Mouse (Mus musculus) layer of hippocampus, adult 2 months (tissue): ENCODE measurements at regions not wholly inside any gene's neighbourhood (a gene's known extent, or its start where the extent isn't known, plus 50 kb on each side); places are given as distances from the start of the nearest gene placed in this dataset.
"Not testable (repeated sequence)": the region's sequence is repeated elsewhere in the genome, so short reads cannot be mapped to it uniquely, and the experiment has no call there.

Experiments
- DNase-seq, 2 experiments: peaks; one replicate each; pipeline ENCODE4 v3.0.0; 2022; ENCODE audit warnings: low spot score in 2 of 2
- H3K27ac ChIP-seq: fragments of 200-600 bp; 2 replicates; pipeline ENCODE4 v1.8.1; 2022
- H3K4me3 ChIP-seq: fragments of 200-600 bp; 2 replicates; pipeline ENCODE4 v1.8.1; 2022; ENCODE audit warnings: mild to moderate bottlenecking
- CTCF ChIP-seq: fragments of 200-600 bp; conservative IDR thresholded peaks from 2 replicates; pipeline ENCODE4 v1.8.1; 2022; ENCODE audit warnings: antibody characterized with exemption, mild to moderate bottlenecking, moderate library complexity

DNA sequence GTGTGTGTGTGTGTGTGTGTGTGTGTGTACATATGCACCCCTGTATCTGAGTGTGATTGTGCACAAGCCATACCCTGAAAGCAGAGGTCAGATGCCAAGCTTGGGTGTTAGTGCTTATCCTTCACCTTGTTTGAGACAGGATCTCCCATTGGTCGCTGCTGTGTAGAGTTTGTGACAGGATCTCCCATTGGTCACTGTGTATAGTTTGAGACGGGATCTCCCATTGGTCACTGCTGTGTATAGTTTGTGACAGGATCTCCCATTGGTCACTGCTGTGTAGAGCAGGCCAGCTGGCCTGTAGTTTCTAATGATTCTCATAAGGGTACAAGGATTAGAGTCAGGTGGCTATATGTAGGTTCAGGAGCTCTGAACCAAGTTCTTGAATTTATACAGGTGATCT, 213.3 kb upstream of the Pmfbp1 start:
- no peak for TF ChIP-seq CTCF
- no peak overlapping the region for H3K27ac ChIP-seq
- no peak for DNase-seq
- no peak overlapping the region for H3K4me3 ChIP-seq

DNA sequence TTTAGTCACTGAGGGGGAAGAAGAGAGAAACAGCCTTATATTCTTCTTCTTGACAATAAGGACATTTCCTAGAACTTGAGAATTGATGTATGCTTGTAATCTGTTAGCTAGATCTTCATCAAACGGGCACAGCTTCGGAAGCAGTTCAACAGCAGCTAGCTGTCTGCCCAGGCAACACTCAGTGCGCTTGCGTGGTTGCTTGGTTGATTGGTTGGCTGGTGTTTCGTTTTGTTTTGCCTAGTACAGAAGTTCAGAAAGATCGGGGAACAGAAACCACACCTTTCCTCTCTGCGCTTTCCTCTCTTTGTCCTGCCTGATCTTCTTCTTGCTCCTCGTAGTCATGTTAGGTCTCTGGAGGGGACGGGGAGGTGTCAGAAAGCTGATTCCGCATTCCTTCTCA, 212.2 kb upstream of the Pmfbp1 start:
- Histone ChIP-seq H3K27ac (no peak overlapping the region), H3K4me3 (no peak overlapping the region)
- TF ChIP-seq CTCF = no peak
- DNase-seq = no peak

DNA sequence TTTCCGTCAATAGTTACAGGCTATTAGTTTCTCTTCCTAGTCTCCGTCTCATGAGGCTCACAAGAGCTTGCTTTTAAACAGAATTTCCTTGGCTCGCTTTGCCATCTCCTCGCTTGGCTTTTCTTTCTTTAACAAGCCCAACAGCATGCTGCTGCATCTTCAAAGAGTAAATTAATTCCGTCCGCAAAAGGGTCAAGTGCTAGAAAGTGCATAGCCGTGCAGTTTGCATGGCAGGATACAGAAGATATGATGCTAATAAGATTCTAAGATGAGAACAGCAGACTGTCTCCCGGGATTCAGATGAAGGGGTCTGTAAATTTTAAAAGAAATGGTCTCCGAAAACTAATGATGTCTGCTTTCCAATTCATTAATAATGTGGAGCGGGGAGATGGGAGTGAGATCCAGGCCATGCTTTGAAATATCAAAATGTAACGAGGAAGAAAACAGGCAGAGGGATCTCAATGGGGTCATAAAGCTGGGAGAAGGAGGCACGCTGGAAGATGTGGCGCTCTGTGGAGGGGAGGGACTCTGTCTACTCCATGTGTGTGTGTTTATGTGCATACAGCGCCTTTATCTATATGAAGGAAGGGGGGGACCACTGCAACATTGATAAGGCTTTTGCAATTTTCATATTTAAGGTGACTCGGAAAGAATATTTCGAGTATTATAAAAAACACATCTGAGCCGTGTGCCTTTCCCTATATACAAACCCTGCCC, 183.0 kb upstream of the Pmfbp1 start:
- DNase-seq = no peak
- Histone ChIP-seq H3K4me3 (0 out of 2 replicates have a peak overlapping the region, but pooled peaks have one; percentile 2), H3K27ac (no peak overlapping the region)
- no peak for TF ChIP-seq CTCF

DNA sequence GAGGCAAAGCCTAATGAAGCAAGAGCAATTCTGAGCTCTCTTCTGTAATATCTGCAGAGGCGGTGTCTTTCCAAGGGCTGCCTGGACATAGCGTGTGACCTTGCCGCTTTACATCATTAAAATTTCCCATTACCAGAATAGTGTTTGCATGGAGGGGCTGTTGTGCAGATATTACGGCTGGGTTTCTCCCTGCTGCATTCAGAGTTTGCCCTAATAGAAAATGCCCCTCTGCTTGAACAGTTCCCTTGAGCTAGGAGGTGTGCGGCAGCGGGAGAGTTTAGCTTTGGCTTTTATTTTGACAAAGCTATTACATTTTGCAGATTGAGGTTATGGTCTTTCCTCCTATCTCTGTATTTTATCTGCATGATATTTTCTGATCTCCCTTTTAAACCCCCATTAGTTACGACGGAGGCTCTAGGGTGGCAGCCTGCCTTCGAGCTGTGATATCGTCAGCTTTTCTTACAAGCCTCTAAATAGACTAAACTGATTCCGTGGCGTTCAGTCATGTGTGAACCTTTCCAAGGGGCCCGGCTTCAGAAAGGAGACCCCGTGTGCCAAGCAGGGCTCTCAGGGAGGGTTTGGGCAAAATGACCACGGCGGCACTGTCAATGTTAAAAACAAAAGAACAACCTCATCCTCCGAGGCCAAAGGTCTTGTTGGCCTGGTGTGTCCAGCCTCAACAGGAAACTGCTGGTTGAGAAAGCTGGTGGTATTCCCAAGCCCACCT, 182.2 kb upstream of the Pmfbp1 start:
- DNase-seq = no peak
- H3K4me3 ChIP-seq = no peak overlapping the region
- no peak overlapping the region for H3K27ac ChIP-seq
- no peak for TF ChIP-seq CTCF

DNA sequence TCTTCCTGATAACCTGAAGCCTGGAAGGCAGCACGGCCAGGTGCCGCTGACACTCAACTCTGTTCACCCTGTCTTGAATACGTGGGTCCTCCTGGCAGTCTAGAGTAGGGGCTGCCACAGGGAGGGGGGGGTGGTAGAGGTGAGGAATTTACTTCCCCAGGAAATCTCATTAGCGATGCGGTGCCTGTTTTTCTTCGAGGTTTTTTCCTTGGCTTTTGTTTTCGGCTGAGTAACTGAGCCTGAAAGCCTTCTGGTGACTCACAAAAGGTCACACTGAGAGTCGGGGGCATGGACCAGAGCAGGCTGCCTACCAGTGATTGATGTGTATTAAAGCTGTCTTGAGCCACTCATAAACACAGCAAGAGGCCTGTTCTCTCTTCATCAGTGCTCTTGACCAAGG, 181.1 kb upstream of the Pmfbp1 start:
- Histone ChIP-seq H3K27ac (no peak overlapping the region), H3K4me3 (no peak overlapping the region)
- no peak for TF ChIP-seq CTCF
- no peak for DNase-seq

DNA sequence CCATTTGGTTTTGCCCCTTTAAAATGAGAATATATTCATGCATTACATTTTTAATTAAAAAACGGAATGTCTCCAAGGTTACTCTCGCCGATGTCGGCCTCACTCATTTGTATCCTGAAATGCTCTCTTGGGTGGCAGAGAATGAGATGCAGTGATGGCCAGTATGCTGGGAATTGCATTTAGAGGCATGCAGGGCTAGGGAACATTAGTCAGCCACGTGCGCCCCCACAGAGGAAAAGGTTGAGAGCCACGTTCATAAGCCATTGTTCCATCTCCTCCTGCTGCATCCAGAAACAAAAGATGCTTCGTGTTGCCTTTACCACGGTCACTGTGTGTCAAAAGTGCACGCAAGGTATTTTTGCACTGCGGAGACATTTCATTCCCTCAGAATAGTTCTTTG, 172.9 kb upstream of the Pmfbp1 start:
- no peak for DNase-seq
- no peak overlapping the region for H3K4me3 ChIP-seq
- TF ChIP-seq CTCF = no peak
- H3K27ac ChIP-seq = no peak overlapping the region

DNA sequence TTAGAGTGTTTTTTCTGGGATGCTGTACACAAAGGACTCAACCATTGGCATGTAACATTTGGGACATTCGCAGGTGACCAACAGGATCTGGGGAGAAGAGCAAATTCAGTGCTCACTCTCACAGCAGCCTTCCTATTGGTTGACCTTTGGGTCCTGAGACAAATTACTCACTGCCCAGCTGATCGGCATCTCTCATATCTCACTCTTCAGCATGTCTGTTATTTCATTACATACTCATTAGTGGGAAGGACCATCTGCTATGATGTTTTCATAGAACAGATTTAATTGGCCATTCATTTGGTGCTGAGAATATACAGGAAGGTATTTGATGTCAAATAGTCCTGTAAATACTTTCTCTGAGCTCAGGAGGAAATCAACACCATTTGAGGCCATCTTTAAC, 170.5 kb upstream of the Pmfbp1 start:
- Histone ChIP-seq H3K27ac (no peak overlapping the region), H3K4me3 (no peak overlapping the region)
- TF ChIP-seq CTCF = no peak
- DNase-seq = no peak

DNA sequence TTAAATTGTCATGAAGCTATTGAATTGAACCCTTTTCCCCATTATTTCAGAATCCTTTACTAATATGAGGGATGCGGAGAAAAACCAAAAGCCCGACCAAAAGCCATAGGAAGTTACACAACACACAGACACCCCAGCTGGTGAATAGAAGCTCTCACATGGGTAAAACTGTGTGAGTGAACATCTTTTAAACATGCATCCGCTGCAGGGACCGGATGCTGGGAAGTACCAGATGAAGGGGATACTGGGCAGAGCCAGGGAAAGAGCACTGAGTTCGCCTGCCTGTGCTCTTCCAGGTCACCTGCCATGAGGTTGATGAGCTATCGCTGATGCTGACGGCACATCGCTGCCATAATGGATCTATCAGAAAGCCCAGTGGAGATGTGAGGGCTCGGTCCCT, 169.6 kb upstream of the Pmfbp1 start:
- no peak for DNase-seq
- TF ChIP-seq CTCF = no peak
- Histone ChIP-seq H3K27ac (no peak overlapping the region), H3K4me3 (no peak overlapping the region)

DNA sequence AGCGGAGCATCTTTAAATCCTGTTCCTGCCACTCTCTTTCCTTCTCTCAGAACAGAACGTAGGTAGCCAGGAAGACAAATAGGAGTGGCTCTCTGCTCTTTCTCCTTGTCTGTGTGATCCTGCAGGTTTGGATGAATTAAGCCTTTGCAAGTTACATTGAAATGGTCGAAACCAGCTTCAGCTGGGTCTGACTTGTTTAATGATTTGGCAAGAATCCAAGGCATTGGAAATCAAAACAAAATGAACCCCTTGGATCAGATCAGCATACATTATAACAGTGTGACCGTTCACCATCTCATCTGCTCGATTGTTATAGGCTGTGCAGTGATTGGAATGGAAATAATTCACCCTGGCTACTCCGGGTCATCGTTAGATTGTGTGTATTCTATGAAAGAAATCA, 157.6 kb upstream of the Pmfbp1 start:
- H3K4me3 ChIP-seq = no peak overlapping the region
- no peak for DNase-seq
- no peak overlapping the region for H3K27ac ChIP-seq
- TF ChIP-seq CTCF = no peak

DNA sequence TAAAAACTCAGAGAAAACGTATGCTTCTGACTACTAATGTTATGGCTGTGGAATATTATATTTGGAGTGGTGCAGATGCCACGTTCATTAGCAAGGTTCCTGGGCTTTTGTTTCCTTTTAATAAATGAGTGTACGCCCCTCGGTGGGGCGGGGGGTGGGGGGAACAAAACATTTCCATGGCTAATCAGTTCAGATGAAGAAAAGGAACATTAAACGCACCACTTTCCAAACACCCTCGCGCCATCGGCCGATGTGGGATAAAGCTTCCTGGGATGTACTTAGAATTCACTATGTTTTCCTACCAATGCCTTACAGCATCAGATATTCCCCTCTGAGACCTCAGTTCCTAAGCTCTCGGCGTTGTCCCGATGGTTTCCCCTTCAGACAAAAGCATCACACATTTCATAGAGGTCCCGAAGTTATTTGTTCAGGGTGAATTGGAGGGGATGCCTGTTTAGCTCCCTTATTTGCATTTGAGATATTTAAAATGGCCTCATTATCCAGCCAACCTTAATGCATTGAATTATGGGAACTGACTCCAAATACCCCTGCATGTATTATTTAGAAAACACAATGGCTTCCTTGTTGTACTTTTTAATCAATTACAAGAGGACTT, 155.5 kb upstream of the Pmfbp1 start:
- no peak overlapping the region for H3K27ac ChIP-seq
- no peak overlapping the region for H3K4me3 ChIP-seq

DNA sequence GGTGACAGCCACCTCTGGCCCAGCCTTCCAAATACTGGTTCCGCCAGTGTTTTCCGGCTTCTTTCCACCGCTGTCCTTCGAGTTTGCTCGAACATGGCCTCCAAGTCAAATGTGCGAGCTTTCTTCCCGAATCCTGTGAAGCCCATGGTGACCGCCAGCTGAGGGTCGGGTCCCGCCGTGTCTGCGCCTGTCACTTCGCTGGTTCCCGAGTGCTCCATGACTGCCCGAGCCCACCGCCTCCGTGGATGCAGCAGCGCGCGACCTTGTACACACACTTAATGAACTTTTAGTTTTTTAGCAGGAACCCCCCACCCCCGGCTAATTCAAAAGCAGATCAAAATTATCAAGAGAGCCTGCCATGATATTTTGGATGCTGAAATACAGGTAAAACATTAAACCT, 153.2 kb upstream of the Pmfbp1 start:
- not testable (repeated sequence) for H3K4me3 ChIP-seq, DNase-seq, H3K27ac ChIP-seq

More for the DNA sequence above, 155.5 kb upstream of the Pmfbp1 start:
- DNase-seq = no peak
- no peak for TF ChIP-seq CTCF

DNA sequence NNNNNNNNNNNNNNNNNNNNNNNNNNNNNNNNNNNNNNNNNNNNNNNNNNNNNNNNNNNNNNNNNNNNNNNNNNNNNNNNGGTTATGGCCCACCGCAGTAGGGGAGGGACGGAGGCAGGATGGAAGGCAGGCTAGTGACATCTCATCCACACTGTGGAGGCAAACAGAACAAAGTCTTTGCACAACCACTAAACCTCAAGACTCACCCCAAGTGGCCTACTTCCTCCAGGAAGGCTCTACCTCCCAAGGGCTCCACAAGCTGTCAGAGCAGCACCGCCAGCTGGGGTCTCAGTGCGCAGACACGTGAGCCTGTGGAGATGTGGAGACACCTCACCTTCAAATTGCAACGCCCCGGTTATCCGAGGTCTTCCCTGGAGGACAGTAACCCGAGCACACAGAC, 138.7 kb upstream of the Pmfbp1 start:
- no peak overlapping the region for H3K4me3 ChIP-seq
- no peak for DNase-seq
- no peak for TF ChIP-seq CTCF

DNA sequence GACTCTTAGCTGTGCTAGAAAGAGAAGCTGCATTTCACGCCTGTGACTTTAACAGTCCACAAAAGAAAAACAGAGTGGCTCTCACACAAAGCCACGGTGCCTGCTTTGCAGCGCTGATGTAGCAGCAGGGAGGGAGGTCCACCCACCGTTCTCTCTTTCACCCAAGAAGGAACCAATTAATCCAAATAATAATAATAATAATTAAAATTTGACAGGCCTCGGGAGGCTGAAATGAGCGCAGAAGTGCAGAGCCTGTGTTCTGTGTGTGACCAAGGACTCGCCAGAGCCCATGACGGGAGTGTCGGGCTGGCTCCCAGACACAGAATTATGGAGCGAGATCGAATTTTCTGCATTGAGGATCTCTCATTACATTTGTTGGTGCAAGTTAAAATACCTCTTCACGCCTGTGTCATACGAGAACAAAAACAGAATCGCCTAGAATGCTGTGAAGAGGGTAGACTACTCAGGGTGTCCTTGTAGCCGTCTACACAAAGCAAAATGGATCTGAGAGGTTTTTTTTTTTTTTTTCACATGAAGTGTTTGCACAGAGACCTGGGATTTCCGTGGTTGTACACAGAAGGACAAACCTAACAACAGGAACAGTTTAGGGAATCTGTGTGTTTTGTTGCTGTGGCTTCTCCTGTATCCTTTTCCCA, 134.3 kb upstream of the Pmfbp1 start:
- no peak overlapping the region for H3K4me3 ChIP-seq
- no peak for DNase-seq
- TF ChIP-seq CTCF = no peak
- peak overlapping the region; percentile 77 for H3K27ac ChIP-seq

More for the DNA sequence above, 138.7 kb upstream of the Pmfbp1 start:
- H3K27ac ChIP-seq = no peak overlapping the region
